Mouse (Mus musculus) frontal cortex, postnatal 36 days (tissue): ENCODE measurements around the gene Plch1.
A peak's percentile ranks its signal among the peaks of the same experiment; 100 is the strongest.

Experiments used
- DNase-seq, 2 experiments: peaks; one replicate each; pipeline ENCODE4 v3.0.0; 2022; ENCODE audit warnings: low spot score in 2 of 2

The Plch1 gene

GRCm38 (mm10) chr3:63899309-63899695 is at the start of gene Plch1:
Gene Plch1, minus strand, starts transcription at chr3:63899472.
- peak; percentile 37 to 49 for DNase-seq

GRCm38 (mm10) chr3:63941204-63941850 is 42.1 kb upstream of the Plch1 start:
- peak; percentile 44 to 67 for DNase-seq

GRCm38 (mm10) chr3:63938928-63939327 is 39.7 kb upstream of the Plch1 start:
- DNase-seq = no peak

- peak; percentile 87 to 93 for DNase-seq
Observed at GRCm38 (mm10) chr3:63928878-63929859, 29.9 kb upstream of the Plch1 start, which contains the start of gene E130311K13Rik. Gene E130311K13Rik, minus strand, starts transcription at chr3:63929472.

- no peak for DNase-seq
Observed at GRCm38 (mm10) chr3:63919634-63920033, 20.4 kb upstream of the Plch1 start.

GRCm38 (mm10) chr3:63910301-63910700 is 11.0 kb upstream of the Plch1 start:
- no peak for DNase-seq

- DNase-seq = no peak
Observed at GRCm38 (mm10) chr3:63905241-63905640, 6.0 kb upstream of the Plch1 start.

GRCm38 (mm10) chr3:63904157-63904556 is 4.9 kb upstream of the Plch1 start:
- DNase-seq = no peak

- DNase-seq = no peak
Observed at GRCm38 (mm10) chr3:63900021-63900571, 824 bp upstream of the Plch1 start.

- peak; percentile 81 to 83 for DNase-seq
Observed at GRCm38 (mm10) chr3:63898581-63899308, 527 bp downstream of the Plch1 start.

GRCm38 (mm10) chr3:63897177-63897576 is 2.1 kb downstream of the Plch1 start:
- no peak for DNase-seq

GRCm38 (mm10) chr3:63896303-63896702 is 3.0 kb downstream of the Plch1 start:
- no peak for DNase-seq

GRCm38 (mm10) chr3:63895786-63896185 is 3.5 kb downstream of the Plch1 start:
- DNase-seq = no peak

GRCm38 (mm10) chr3:63893677-63894076 is 5.6 kb downstream of the Plch1 start:
- no peak for DNase-seq

- no peak for DNase-seq
Observed at GRCm38 (mm10) chr3:63892154-63892553, 7.1 kb downstream of the Plch1 start.

GRCm38 (mm10) chr3:63881065-63881464 is 18.2 kb downstream of the Plch1 start:
- DNase-seq = no peak

GRCm38 (mm10) chr3:63878995-63879666 is 20.1 kb downstream of the Plch1 start:
- DNase-seq = no peak

GRCm38 (mm10) chr3:63872818-63873217 is 26.5 kb downstream of the Plch1 start:
- no peak for DNase-seq

GRCm38 (mm10) chr3:63871249-63871648 is 28.0 kb downstream of the Plch1 start:
- DNase-seq = no peak

- peak; percentile 27 to 69 for DNase-seq
Observed at GRCm38 (mm10) chr3:63868285-63868684, 31.0 kb downstream of the Plch1 start.

GRCm38 (mm10) chr3:63865069-63865468 is 34.2 kb downstream of the Plch1 start:
- DNase-seq = no peak
